Mouse (Mus musculus) bone marrow, adult 2 months (tissue): ENCODE measurements around the gene Phf1. TPM values are rescaled to one million over a fixed set of nuclear protein-coding genes. Genes with fewer than 3 reads are reported as not detected.
"Not testable (repeated sequence)": the region's sequence is repeated elsewhere in the genome, so short reads cannot be mapped to it uniquely, and the experiment has no call there.

Source experiments
- H3K27ac ChIP-seq: fragments of 200-500 bp; 2 replicates; pipeline ENCODE4 v1.5.1; 2012; ENCODE audit warnings: low read depth, mild to moderate bottlenecking, control low read depth, inconsistent platforms, low read length; ENCODE audit not compliant: control insufficient read depth, poor library complexity, insufficient read depth
- H3K4me1 ChIP-seq: fragments of 200-500 bp; 2 replicates; pipeline ENCODE4 v1.6.1; 2011; ENCODE audit warnings: low read length; ENCODE audit not compliant: control insufficient read depth, insufficient read depth
- H3K4me3 ChIP-seq: fragments of 200-500 bp; replicated peaks from 2 replicates; pipeline ENCODE3; 2011; ENCODE audit warnings: mild to moderate bottlenecking, low read depth, low read length, control low read depth; ENCODE audit not compliant: control insufficient read depth
- CTCF ChIP-seq: fragments of 200-500 bp; IDR thresholded peaks from 2 replicates; pipeline ENCODE4 v1.5.1; 2011; ENCODE audit warnings: low read length, control low read depth; ENCODE audit not compliant: control insufficient read depth, insufficient read depth
- POLR2A ChIP-seq: fragments of 200-500 bp; IDR thresholded peaks from 2 replicates; pipeline ENCODE4 v1.6.1; 2011; ENCODE audit warnings: low read depth, mild to moderate bottlenecking, control low read depth, low read length, borderline replicate concordance; ENCODE audit not compliant: control insufficient read depth
- WGBS: fragments of 180-500 bp; shearing (Covaris S2); methylation state at CpG from one replicate; pipeline ENCODE4 v1.1.7; 2018; 5-methylcytosine and 5-hydroxymethylcytosine counted together
- polyA plus RNA-seq: library from polyadenylated mRNA; stranded (reverse); fragments of >200 nt; gene quantifications from 2 replicates; pipeline ENCODE4 v1.2.4, GENCODE M21; 2011; ENCODE audit warnings: low replicate concordance; ENCODE audit not compliant: missing spikeins, insufficient read depth, insufficient read length

Gene Phf1
- polyA plus RNA-seq, 1 experiment: 63.9 TPM

DNA sequence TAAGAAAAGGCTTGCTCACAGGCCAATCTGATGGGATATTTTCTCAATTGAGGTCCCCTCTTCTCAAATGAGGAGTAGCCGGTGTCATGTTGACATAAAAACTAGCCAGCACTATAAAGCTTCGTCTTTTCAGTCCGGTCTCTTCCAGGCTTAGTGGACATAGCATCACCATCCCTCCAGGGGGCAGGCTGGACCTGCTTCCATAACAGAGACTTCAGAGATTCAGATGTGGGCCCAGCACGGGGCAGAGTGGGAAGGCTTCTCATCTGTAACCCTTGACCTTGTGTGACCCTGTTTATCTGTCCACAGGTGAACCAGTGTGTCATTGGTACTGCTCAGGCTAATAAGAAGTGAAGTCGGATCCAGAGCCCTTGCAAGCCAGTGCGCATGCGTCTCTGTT, 1.1 kb upstream of the Phf1 start:
- 70% methylated on average over 7 of the region's 7 CpGs for WGBS
- not testable (repeated sequence) for H3K27ac ChIP-seq, H3K4me1 ChIP-seq, H3K4me3 ChIP-seq
- peak; percentile 55 for TF ChIP-seq CTCF

DNA sequence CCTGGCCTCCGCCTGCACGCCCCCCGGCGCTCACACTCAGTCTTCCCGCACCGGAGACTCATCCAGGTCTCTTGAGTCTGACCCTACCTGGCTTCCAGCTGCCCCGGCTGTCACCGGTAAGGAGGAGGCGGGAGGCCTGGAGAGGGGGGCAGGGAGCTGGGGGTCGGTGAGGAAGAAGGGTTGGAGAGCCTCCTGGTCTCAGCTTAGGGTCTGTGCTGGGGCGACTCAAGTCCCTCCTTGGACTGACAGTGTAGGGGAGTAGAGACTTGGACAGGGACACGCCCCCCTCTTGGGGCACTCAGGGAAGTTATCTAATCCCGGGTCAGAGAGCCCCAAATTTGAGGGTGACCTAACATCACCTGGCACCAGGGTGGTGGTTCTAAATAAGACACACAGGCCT, 567 bp downstream of the Phf1 start:
- H3K27ac ChIP-seq: peak overlapping the region; percentile 90
- TF ChIP-seq POLR2A (no peak), CTCF (no peak)
- H3K4me1 ChIP-seq: peaks cover 1% of the 10 kb centered on the region; the same call in 1 of the 2 replicates
- WGBS: 4% methylated on average over 13 of the region's 13 CpGs
- peak overlapping the region; percentile 79 for H3K4me3 ChIP-seq

DNA sequence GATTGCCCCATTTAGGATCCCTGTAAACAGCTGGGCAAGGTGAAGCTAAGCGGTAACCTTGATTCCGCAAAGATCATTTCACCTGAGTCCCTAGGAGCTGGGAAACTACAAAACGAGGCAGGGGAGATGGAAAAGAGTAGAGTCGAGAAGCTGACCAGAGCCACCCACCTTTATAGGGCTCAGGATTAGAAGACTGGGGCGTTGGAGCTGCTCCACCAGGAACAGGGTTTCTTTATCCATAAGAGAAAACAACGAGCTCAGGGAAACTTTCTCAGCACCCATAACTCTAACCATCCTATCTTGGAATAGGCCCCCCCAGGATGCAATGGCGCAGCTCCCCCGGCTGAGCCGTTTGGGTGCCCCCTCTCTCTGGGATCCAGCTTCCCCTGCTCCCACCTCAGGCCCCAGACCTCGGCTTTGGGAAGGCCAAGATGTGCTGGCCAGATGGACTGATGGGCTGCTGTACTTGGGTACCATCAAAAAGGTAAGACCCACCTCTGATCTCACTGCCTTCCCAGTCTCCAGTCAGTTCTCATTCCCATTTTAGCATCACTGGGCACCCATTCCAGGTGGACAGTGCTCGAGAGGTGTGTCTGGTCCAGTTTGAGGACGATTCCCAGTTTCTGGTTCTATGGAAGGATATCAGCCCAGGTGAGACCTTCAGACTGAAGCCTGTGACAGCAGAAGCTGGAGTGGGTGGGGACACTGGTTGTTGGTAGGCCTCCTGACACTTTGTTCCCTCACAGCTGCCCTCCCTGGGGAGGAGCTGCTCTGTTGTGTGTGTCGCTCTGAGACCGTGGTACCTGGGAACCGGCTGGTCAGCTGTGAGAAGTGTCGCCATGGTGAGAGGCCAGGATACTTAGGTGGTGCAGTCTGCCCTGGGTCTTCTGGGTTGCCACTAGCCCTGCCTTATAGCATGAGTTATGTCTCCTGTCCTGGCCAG, 1.3 kb downstream of the Phf1 start:
- TF ChIP-seq POLR2A: no peak
- TF ChIP-seq CTCF: no peak
- Histone ChIP-seq H3K4me3 (peak overlapping the region; percentile 79), H3K27ac (no peak overlapping the region), H3K4me1 (peaks cover 1% of the 10 kb centered on the region; the same call in 1 of the 2 replicates)
- WGBS: 79% methylated on average over 16 of the region's 16 CpGs

DNA sequence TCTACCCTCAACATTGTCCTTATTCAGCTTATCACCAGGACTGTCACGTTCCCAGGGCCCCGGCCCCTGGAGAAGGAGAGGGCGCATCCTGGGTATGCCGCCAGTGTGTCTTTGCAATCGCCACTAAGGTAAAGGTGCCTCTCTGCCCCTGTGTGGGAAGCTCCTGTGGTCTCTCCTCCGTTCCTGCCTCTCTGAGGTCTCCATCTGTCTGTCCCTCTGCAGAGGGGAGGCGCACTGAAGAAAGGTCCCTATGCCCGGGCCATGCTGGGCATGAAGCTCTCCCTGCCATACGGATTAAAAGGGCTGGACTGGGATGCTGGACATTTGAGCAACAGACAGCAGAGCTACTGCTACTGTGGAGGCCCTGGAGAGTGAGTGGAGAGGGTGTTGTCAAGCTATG, 2.2 kb downstream of the Phf1 start:
- Histone ChIP-seq H3K4me3 (no peak overlapping the region), H3K27ac (no peak overlapping the region), H3K4me1 (peaks cover 1% of the 10 kb centered on the region; the same call in 1 of the 2 replicates)
- TF ChIP-seq POLR2A (no peak), CTCF (no peak)
- WGBS: 93% methylated on average over 9 of the region's 9 CpGs

DNA sequence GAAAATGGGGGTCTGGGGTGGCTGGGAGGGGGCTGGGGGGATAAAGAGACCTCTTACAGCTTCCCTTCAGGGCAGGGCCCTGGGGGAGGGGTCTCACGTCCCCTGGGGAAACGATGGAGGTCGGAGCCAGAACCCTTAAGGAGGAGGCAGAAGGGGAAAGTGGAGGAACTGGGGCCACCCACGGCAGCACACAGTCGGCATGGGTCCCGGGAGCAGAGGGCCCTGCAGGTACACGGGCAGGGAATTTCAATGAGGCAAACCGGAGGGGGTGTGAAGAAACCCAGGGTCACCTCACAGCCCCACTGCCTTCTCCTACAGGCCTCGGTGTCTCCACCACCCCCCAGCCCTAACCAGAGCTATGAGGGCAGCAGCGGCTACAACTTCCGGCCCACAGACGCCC, 3.6 kb downstream of the Phf1 start:
- TF ChIP-seq CTCF: no peak
- TF ChIP-seq POLR2A: no peak
- Histone ChIP-seq H3K4me1 (peaks cover 3% of the 10 kb centered on the region; the same call in 1 of the 2 replicates), H3K27ac (no peak overlapping the region), H3K4me3 (no peak overlapping the region)
- 90% methylated on average over 12 of the region's 12 CpGs for WGBS

DNA sequence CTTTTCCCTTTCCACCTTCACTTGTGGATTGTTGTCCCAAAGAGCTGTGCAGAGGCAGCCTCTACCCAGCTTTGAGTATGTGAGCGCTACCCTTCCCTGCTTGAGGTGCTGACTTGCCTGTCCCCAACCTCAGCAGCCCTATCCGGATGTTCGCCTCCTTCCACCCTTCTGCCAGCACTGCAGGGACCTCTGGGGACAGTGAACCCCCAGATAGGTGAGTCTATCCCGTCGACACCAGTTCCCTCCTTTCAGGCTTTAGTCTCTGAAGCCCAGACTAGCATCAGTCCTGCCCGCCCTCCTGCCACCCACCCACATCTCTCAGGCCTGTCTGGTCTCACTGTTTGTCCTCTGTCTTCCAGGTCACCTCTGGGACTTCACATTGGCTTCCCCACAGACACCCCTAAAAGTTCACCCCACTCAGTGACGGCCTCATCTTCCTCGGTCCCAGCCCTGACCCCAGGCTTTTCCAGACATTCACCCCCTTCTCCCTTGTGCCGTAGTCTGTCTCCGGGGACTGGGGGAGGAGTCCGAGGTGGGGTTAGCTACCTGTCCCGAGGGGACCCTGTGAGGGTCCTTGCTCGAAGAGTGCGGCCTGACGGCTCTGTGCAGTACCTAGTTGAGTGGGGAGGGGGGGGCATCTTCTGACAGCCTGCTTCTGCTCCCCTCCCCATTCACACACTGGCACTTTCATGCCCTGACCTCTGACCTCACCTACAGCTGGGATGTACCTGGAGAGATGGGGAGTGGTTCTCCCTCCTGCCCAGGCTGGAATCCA, 4.3 kb downstream of the Phf1 start:
- TF ChIP-seq CTCF (no peak), POLR2A (no peak)
- H3K4me1 ChIP-seq: peaks cover 3% of the 10 kb centered on the region; the same call in 1 of the 2 replicates
- H3K4me3 ChIP-seq: no peak overlapping the region
- 88% methylated on average over 15 of the region's 15 CpGs for WGBS
- no peak overlapping the region for H3K27ac ChIP-seq

DNA sequence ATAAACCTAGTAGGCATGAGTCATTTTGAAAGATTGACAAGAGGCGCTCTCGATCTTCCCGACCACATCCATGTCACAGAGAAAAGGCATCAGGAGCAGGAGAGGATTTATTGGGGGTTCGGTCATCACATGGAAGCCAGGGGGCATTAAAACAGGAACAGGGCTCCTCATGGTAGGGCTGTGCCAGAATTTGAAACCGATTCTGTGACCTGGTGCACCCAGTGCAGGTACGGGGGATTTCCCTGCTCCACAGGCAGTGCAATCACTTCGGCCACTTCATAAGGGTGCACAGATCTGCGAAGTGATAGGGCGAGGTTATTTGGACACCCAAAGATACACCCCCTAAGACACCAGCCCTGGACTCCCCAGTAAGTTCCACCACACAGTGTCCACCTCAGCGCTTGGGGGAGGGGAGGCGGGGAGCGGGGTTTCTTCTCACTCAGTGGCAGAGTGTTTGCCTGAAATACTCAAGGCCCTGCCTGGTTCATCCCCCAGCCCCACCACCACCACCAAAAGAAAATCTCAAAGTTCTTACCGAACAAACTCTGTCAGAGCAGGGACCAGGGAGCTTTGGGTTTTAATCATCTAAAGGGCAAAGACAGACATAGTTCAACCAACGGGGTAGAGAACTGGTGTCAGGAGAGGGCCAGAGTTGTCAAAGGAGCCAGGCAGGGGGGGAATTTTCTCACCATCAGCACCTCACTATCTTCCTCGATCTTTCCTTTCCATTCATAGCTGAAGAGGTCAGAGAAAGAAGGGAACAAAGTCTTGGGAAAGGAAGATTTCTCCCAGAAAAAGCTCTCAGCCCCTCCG, 5.2 kb downstream of the Phf1 start:
- 50% methylated on average over 16 of the region's 16 CpGs for WGBS
- Histone ChIP-seq H3K27ac (peak overlapping the region; percentile 81; the same call in 1 of the 2 replicates), H3K4me1 (peaks cover 1% of the 10 kb centered on the region; the same call in 1 of the 2 replicates), H3K4me3 (peak overlapping the region; percentile 68)
- TF ChIP-seq POLR2A (no peak), CTCF (no peak)

DNA sequence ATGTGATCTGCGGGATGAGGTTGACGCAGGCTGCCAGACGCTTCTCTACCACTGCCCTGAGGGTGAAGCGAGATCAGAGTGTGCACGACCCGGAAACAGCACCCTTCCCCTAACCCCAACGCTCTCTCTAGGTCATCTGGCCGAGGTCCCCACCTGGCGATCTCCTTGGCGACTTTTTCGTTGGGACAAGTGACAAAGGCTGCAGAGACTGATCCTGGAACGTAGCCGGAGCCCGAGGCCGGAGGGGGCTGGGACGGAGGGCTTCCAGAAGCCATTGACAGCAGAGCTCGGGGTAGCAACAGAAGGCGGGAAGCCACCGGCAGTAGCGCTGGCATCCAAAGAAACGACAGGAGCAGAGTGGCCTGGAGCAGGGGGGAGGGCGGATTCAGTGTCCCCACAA, 5.9 kb downstream of the Phf1 start:
- TF ChIP-seq POLR2A (no peak), CTCF (no peak)
- peak overlapping the region; percentile 81 for H3K27ac ChIP-seq
- under 1% methylated on average over 22 of the region's 22 CpGs for WGBS
- H3K4me3 ChIP-seq: peak overlapping the region; percentile 68
- H3K4me1 ChIP-seq: peaks cover 1% of the 10 kb centered on the region; the same call in 1 of the 2 replicates
